Mouse (Mus musculus): ENCODE data around the gene Btg3.

GRCm38 (mm10) chr16:78417733-78418132 lies 40.7 kb upstream of the Btg3 start:
- no peak for TF ChIP-seq GATA1 (IDR thresholded peaks at IDR 0.05; ENCODE audit: low read length)
- TF ChIP-seq TAL1 (IDR thresholded peaks at IDR 0.05; ENCODE audit: low read length), result no peak
